9 mouse cellular contexts compared by ENCODE assay signal in the genomic region with DNA sequence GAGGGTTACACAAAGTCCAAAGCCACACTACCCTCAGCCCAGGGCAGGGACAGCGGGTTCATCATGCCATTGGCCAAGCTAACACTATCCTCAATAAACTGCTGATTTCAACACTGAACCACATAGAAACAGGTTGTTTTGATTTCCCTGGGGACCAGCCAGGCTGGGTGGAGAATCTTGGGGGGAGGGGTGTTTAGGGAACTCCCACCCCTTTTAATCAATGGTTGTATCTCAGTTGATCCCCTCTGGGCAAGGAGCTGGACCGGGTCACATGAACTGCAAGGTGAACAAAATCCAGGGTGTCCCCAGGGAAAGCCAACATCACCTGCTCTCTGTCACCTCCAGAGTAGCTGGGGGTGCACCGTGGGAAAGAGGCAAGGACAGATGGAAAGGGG. TPM values are rescaled to one million over a fixed set of nuclear protein-coding genes. Genes with fewer than 3 reads are reported as not detected.
A peak's percentile ranks its signal among the peaks of the same experiment; 100 is the strongest.
DNase-seq lines count a peak whose midpoint lies in the region; ATAC-seq lines count a peak whose summit lies in the region.
"Had no signal": no experiment of that assay in that cellular context is flagged by ENCODE, and none has a peak within 500 bp of the region (broad histone marks: within the 10 kb centered on the region; RNA-seq: fewer than 3 reads in every experiment).

No protein-coding gene starts in this region.

- H3K4me2 ChIP-seq in kidney, embryonic 16.5 days (replicated peaks; ENCODE audit: low read depth, low read length), result peak overlapping the region; percentile 96
- H3K4me2 ChIP-seq in embryonic facial prominence, embryonic 13.5 days, result peak overlapping the region; percentile 93
- peak overlapping the region; percentile 97 for H3K4me2 ChIP-seq in hindbrain, embryonic 14.5 days (replicated peaks)
- H3K4me2 ChIP-seq in midbrain, embryonic 14.5 days (ENCODE audit: low read length), result peak overlapping the region; percentile 96

- peaks cover 57% of the 10 kb centered on the region for H3K4me1 ChIP-seq in kidney, embryonic 16.5 days (ENCODE audit: insufficient read depth, low read length)
- peaks cover 78% of the 10 kb centered on the region for H3K4me1 ChIP-seq in embryonic facial prominence, embryonic 13.5 days
- H3K4me1 ChIP-seq in hindbrain, embryonic 14.5 days (replicated peaks; ENCODE audit: control insufficient read depth, insufficient read depth, low read length), result peaks cover 51% of the 10 kb centered on the region
- peaks cover 42% of the 10 kb centered on the region for H3K4me1 ChIP-seq in midbrain, embryonic 14.5 days (ENCODE audit: control insufficient read depth, insufficient read depth, low read length)

- ATAC-seq in kidney, embryonic 16.5 days (ENCODE audit: low FRiP score, low TSS enrichment), result no peak
- ATAC-seq in embryonic facial prominence, embryonic 13.5 days (ENCODE audit: insufficient number of reproducible peaks, insufficient read depth, low FRiP score, low TSS enrichment, low read depth), result no peak
- ATAC-seq in hindbrain, embryonic 14.5 days (ENCODE audit: low FRiP score), result no peak
- ATAC-seq in midbrain, embryonic 14.5 days (ENCODE audit: low FRiP score, low TSS enrichment), result no peak

- peak overlapping the region; percentile 86; the same call in 1 of the 2 replicates for H3K9ac ChIP-seq in kidney, embryonic 16.5 days (replicated peaks; ENCODE audit: low read length)
- peak overlapping the region; percentile 96 for H3K9ac ChIP-seq in embryonic facial prominence, embryonic 13.5 days
- H3K9ac ChIP-seq in hindbrain, embryonic 14.5 days, result peak overlapping the region; percentile 86
- H3K9ac ChIP-seq in midbrain, embryonic 14.5 days (replicated peaks; ENCODE audit: low read length), result no peak overlapping the region

- DNase-seq in kidney, postnatal 25 days, result no peak
- DNase-seq in hindbrain, embryonic 14.5 days (ENCODE audit: low spot score), result no peak
- peak; percentile 34 for DNase-seq in midbrain, embryonic 14.5 days
- DNase-seq in yolk sac, embryonic 10.5 days (ENCODE audit: low spot score), result no peak
- DNase-seq in gastrocnemius, postnatal 25 days, result no peak
- DNase-seq in gastrocnemius, adult 18-20 months (ENCODE audit: low spot score), result no peak
- DNase-seq: thymus, postnatal 36 days had no signal

- no peaks in the 10 kb centered on the region for H3K36me3 ChIP-seq in kidney, embryonic 16.5 days (ENCODE audit: insufficient read depth, low read length)
- no peaks in the 10 kb centered on the region for H3K36me3 ChIP-seq in embryonic facial prominence, embryonic 13.5 days
- H3K36me3 ChIP-seq in hindbrain, embryonic 14.5 days (replicated peaks; ENCODE audit: control insufficient read depth, insufficient read depth), result no peaks in the 10 kb centered on the region
- no peaks in the 10 kb centered on the region for H3K36me3 ChIP-seq in midbrain, embryonic 14.5 days (ENCODE audit: control insufficient read depth, insufficient read depth, low read length)

- H3K4me3 ChIP-seq in kidney, embryonic 16.5 days (ENCODE audit: low read length), result peak overlapping the region; percentile 70
- peak overlapping the region; percentile 81 for H3K4me3 ChIP-seq in embryonic facial prominence, embryonic 13.5 days
- H3K4me3 ChIP-seq in hindbrain, embryonic 14.5 days (replicated peaks; ENCODE audit: low read length), result peak overlapping the region; percentile 74
- H3K4me3 ChIP-seq in midbrain, embryonic 14.5 days (replicated peaks; ENCODE audit: low read depth, low read length), result peak overlapping the region; percentile 68

- H3K27ac ChIP-seq in kidney, embryonic 16.5 days (ENCODE audit: low read length), result 0 out of 2 replicates have a peak overlapping the region, but pooled peaks have one; percentile 14
- H3K27ac ChIP-seq in embryonic facial prominence, embryonic 13.5 days, result peak overlapping the region; percentile 98
- no peak overlapping the region for H3K27ac ChIP-seq in hindbrain, embryonic 14.5 days
- no peak overlapping the region for H3K27ac ChIP-seq in midbrain, embryonic 14.5 days (replicated peaks; ENCODE audit: low read depth, low read length)

- H3K27me3 ChIP-seq in kidney, embryonic 16.5 days (ENCODE audit: insufficient read depth, low read length), result no peaks in the 10 kb centered on the region
- H3K27me3 ChIP-seq in embryonic facial prominence, embryonic 13.5 days, result no peaks in the 10 kb centered on the region
- peaks cover 9% of the 10 kb centered on the region; the same call in 1 of the 2 replicates for H3K27me3 ChIP-seq in hindbrain, embryonic 14.5 days (ENCODE audit: control insufficient read depth, insufficient read depth, low read length)
- H3K27me3 ChIP-seq in midbrain, embryonic 14.5 days (ENCODE audit: control insufficient read depth, insufficient read depth, low read length), result no peaks in the 10 kb centered on the region

- WGBS in kidney, embryonic 16.5 days, result 31% methylated on average over 3 of the region's 3 CpGs
- WGBS in embryonic facial prominence, embryonic 13.5 days, result 19% methylated on average over 3 of the region's 3 CpGs
- WGBS in hindbrain, embryonic 14.5 days, result 28% methylated on average over 3 of the region's 3 CpGs
- WGBS in midbrain, embryonic 14.5 days, result 37% methylated on average over 3 of the region's 3 CpGs

- no peaks in the 10 kb centered on the region for H3K9me3 ChIP-seq in kidney, embryonic 16.5 days (ENCODE audit: low read length)
- no peaks in the 10 kb centered on the region for H3K9me3 ChIP-seq in embryonic facial prominence, embryonic 13.5 days
- no peaks in the 10 kb centered on the region for H3K9me3 ChIP-seq in hindbrain, embryonic 14.5 days (ENCODE audit: control insufficient read depth, low read length)
- no peaks in the 10 kb centered on the region for H3K9me3 ChIP-seq in midbrain, embryonic 14.5 days (ENCODE audit: control insufficient read depth, low read length)

RNA-seq across cellular contexts. Expression of a gene that starts 2.1 kb away (rescaled TPM):
- polyA plus RNA-seq in kidney, embryonic 16.5 days (2015; fragmentation: Nextera tagmentation; extraction: Ambion mirVana), result 52.7 and 54.8 TPM in 2 replicates
- polyA plus RNA-seq in embryonic facial prominence, embryonic 13.5 days (2015; fragmentation: Nextera tagmentation; extraction: Ambion mirVana), result 127 and 143 TPM in 2 replicates
- polyA plus RNA-seq in hindbrain, embryonic 14.5 days (2014; fragmentation: Nextera tagmentation; extraction: Ambion mirVana), result 125 TPM in 2 replicates
- polyA plus RNA-seq in midbrain, embryonic 14.5 days (2014; fragmentation: Nextera tagmentation; extraction: Ambion mirVana), result 90.9 and 93.8 TPM in 2 replicates
- total RNA-seq in gastrocnemius, postnatal 25 days (2021), result 10 to 100 TPM; 11.1 to 19.3 TPM
- total RNA-seq in gastrocnemius, adult 18-20 months (2021), result 10 to 100 TPM in 1 of 2 experiments, 1 to 10 TPM in 1; 8.7 to 12.3 TPM

Comparison
In these comparisons a context has a peak if more than half of its experiments do, and no peak if none do; other contexts are left out.
1. H3K27ac ChIP-seq: peak in kidney, embryonic 16.5 days (single experiment) and embryonic facial prominence, embryonic 13.5 days (single experiment); none in hindbrain, embryonic 14.5 days (single experiment) and midbrain, embryonic 14.5 days (single experiment).
2. Peak in every context shown above with its lines, with median percentiles within 50 percentile points of each other: H3K4me2 ChIP-seq and H3K4me3 ChIP-seq.